Mouse (Mus musculus) brain, embryonic 14.5 days (tissue): ENCODE results near the gene Ptpn11.

Source experiments
- CTCF ChIP-seq: fragments of 200-500 bp; IDR thresholded peaks from 2 replicates; pipeline ENCODE4 v1.5.1; 2012; ENCODE audit warnings: inconsistent platforms, mild to moderate bottlenecking, moderate library complexity, borderline replicate concordance; ENCODE audit not compliant: insufficient read depth, insufficient read length; ENCODE audit errors: extremely low read depth
- POLR2A ChIP-seq: fragments of 200-500 bp; IDR thresholded peaks from 2 replicates; pipeline ENCODE4 v1.6.1; 2012; ENCODE audit warnings: mild to moderate bottlenecking, inconsistent platforms, borderline replicate concordance; ENCODE audit not compliant: poor library complexity, insufficient read depth, insufficient read length, severe bottlenecking; ENCODE audit errors: extremely low read depth

- TF ChIP-seq CTCF, result no peak
- TF ChIP-seq POLR2A, result no peak
Measured at GRCm38 (mm10) chr5:121106913-121107312, 84.3 kb downstream of the Ptpn11 start.
